Mouse (Mus musculus) embryo, embryonic 11 days (tissue): ENCODE measurements at regions not wholly inside any gene's neighbourhood (a gene's known extent, or its start where the extent isn't known, plus 50 kb on each side); places are given as distances from the start of the nearest gene placed in this dataset.
A peak's percentile ranks its signal among the peaks of the same experiment; 100 is the strongest.

Source experiments
- DNase-seq: peaks from one replicate; pipeline ENCODE4 v3.0.0-alpha.2; 2015

GRCm38 (mm10) chr9:47133873-47134272, 135.3 kb downstream of the Gm4791 start:
- no peak for DNase-seq

GRCm38 (mm10) chr9:47134479-47134878, 135.9 kb downstream of the Gm4791 start:
- DNase-seq: no peak

- no peak for DNase-seq
Measured at GRCm38 (mm10) chr9:47136641-47137040, 138.1 kb downstream of the Gm4791 start.

- no peak for DNase-seq
Measured at GRCm38 (mm10) chr9:47153471-47153870, 154.9 kb downstream of the Gm4791 start.

- peak; percentile 6 for DNase-seq
Measured at GRCm38 (mm10) chr9:47165480-47166131, 167.1 kb downstream of the Gm4791 start.

- peak; percentile 34 for DNase-seq
Measured at GRCm38 (mm10) chr9:47167681-47168240, 169.2 kb downstream of the Gm4791 start.

- DNase-seq: no peak
Measured at GRCm38 (mm10) chr9:47176044-47176443, 177.5 kb downstream of the Gm4791 start.

- DNase-seq: no peak
Measured at GRCm38 (mm10) chr9:47218101-47218500, 219.6 kb downstream of the Gm4791 start.

GRCm38 (mm10) chr9:47223536-47223935, 225.0 kb downstream of the Gm4791 start:
- no peak for DNase-seq

- DNase-seq: no peak
Measured at GRCm38 (mm10) chr9:47224249-47224648, 225.7 kb downstream of the Gm4791 start.

- no peak for DNase-seq
Measured at GRCm38 (mm10) chr9:47226476-47227271, 228.1 kb downstream of the Gm4791 start.

GRCm38 (mm10) chr9:47227298-47227697, 228.8 kb downstream of the Gm4791 start:
- DNase-seq: no peak

GRCm38 (mm10) chr9:47228736-47229135, 230.2 kb downstream of the Gm4791 start:
- DNase-seq: no peak

- DNase-seq: no peak
Measured at GRCm38 (mm10) chr9:47229296-47229695, 230.8 kb downstream of the Gm4791 start.

GRCm38 (mm10) chr9:47240950-47241349, 242.4 kb downstream of the Gm4791 start:
- no peak for DNase-seq

GRCm38 (mm10) chr9:47242051-47242450, 243.5 kb downstream of the Gm4791 start:
- DNase-seq: no peak

- DNase-seq: no peak
Measured at GRCm38 (mm10) chr9:47242526-47242925, 244.0 kb downstream of the Gm4791 start.

- no peak for DNase-seq
Measured at GRCm38 (mm10) chr9:47249029-47249428, 250.5 kb downstream of the Gm4791 start.

GRCm38 (mm10) chr9:47251160-47251559, 252.6 kb downstream of the Gm4791 start:
- DNase-seq: no peak

GRCm38 (mm10) chr9:47253836-47254657, 255.5 kb downstream of the Gm4791 start:
- no peak for DNase-seq

- no peak for DNase-seq
Measured at GRCm38 (mm10) chr9:47265946-47266490, 264.0 kb upstream of the Cadm1 start.

GRCm38 (mm10) chr9:47276303-47277005, 253.5 kb upstream of the Cadm1 start:
- DNase-seq: peak; percentile 41
